ENCODE assay signal across 8 mouse cellular contexts in the genomic region with DNA sequence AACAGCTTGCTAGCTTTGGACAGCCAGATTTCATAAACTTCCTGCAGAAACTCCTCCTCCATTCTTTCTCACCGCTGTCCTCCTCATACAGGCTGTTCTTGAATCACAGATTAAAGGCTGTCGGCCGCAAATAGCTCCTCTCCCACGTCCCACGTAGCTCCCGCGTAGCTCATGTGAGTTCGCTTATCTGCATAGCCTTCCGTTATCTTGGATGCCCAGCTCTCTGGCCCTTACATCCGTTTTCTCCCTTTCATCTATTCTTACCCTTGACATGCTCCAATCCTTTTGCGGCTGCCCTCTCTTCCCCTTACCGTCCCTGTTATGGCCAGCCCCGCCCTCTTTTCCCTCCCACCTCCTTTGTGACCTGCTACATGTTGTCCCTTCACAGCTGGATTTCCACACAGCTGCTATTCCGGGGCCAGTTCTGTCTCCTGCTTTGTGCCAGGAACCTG. TPM values are rescaled to one million over a fixed set of nuclear protein-coding genes. Genes with fewer than 3 reads are reported as not detected.
DNase-seq lines count a peak whose midpoint lies in the region; ATAC-seq lines count a peak whose summit lies in the region.

No protein-coding gene starts in this region.

- no peak overlapping the region; the same call in 1 of the 2 replicates for H3K9ac ChIP-seq in hindbrain, embryonic 16.5 days (ENCODE audit: low read depth, low read length)
- H3K9ac ChIP-seq in lung, embryonic 16.5 days (ENCODE audit: low read length): peak overlapping the region; percentile 24

- no peaks in the 10 kb centered on the region for H3K9me3 ChIP-seq in hindbrain, embryonic 16.5 days (ENCODE audit: control insufficient read depth, low read length)
- H3K9me3 ChIP-seq in lung, embryonic 16.5 days (ENCODE audit: control insufficient read depth, low read length): no peaks in the 10 kb centered on the region

- DNase-seq in ovary, adult 18-20 months (ENCODE audit: low spot score): peak; percentile 53
- DNase-seq in ovary, postnatal 14 days (ENCODE audit: low spot score): no peak
- peak; percentile 65 to 83 for DNase-seq in right cerebral cortex, postnatal 10 days (ENCODE audit: low spot score in 2 of 2)
- no peak for DNase-seq in cerebellum, postnatal 10 days

- no peak overlapping the region for H3K27ac ChIP-seq in hindbrain, embryonic 16.5 days (ENCODE audit: low read depth, low read length)
- H3K27ac ChIP-seq in lung, embryonic 16.5 days (ENCODE audit: low read length): peak overlapping the region; percentile 78

- H3K36me3 ChIP-seq in hindbrain, embryonic 16.5 days (ENCODE audit: control insufficient read depth, insufficient read depth, low read length): no peaks in the 10 kb centered on the region
- no peaks in the 10 kb centered on the region for H3K36me3 ChIP-seq in lung, embryonic 16.5 days (ENCODE audit: control insufficient read depth, insufficient read depth, low read length)

- peak overlapping the region; percentile 32 for H3K4me2 ChIP-seq in hindbrain, embryonic 16.5 days (ENCODE audit: low read length)
- H3K4me2 ChIP-seq in lung, embryonic 16.5 days (ENCODE audit: low read depth, low read length): peak overlapping the region; percentile 49

- H3K4me3 ChIP-seq in hindbrain, embryonic 16.5 days (ENCODE audit: low read length): no peak overlapping the region; the same call in 1 of the 2 replicates
- H3K4me3 ChIP-seq in lung, embryonic 16.5 days (ENCODE audit: low read length): peak overlapping the region; percentile 35

- 10% methylated on average over 14 of the region's 14 CpGs for WGBS in hindbrain, embryonic 16.5 days
- 1% methylated on average over 14 of the region's 14 CpGs for WGBS in lung, embryonic 16.5 days

- H3K4me1 ChIP-seq in hindbrain, embryonic 16.5 days (ENCODE audit: control insufficient read depth, insufficient read depth, low read depth, low read length): no peaks in the 10 kb centered on the region
- H3K4me1 ChIP-seq in lung, embryonic 16.5 days (replicated peaks; ENCODE audit: control insufficient read depth, insufficient read depth, low read length): peaks cover 35% of the 10 kb centered on the region

- no peaks in the 10 kb centered on the region for H3K27me3 ChIP-seq in hindbrain, embryonic 16.5 days (replicated peaks; ENCODE audit: control insufficient read depth, insufficient read depth, low read length)
- H3K27me3 ChIP-seq in lung, embryonic 16.5 days (ENCODE audit: control insufficient read depth, insufficient read depth, low read depth, low read length): no peaks in the 10 kb centered on the region

- peak; percentile 34; the same call in 1 of the 2 replicates for ATAC-seq in erythroid progenitor cell, adult 5-6 weeks (replicated peaks; ENCODE audit: low FRiP score, poor library complexity, severe bottlenecking)
- peak; percentile 30; the same call in 1 of the 2 replicates for ATAC-seq in hindbrain, embryonic 16.5 days
- ATAC-seq in lung, embryonic 16.5 days (ENCODE audit: low read depth): peak; percentile 75
- no peak for ATAC-seq in cerebellum, adult (ENCODE audit: insufficient number of reproducible peaks, low FRiP score, low TSS enrichment)

RNA-seq across cellular contexts. Expression of gene Tbc1d7, which starts 20.5 kb away (rescaled TPM):
- 1.4 TPM in 1 of 2 replicates, not detected in the other for total RNA-seq in erythroid progenitor cell, adult 5-6 weeks (2015; ENCODE audit: low replicate concordance)
- total RNA-seq in erythroid progenitor cell, adult 5-6 weeks (2017; ENCODE audit: low replicate concordance): 1.4 TPM in 1 of 2 replicates, not detected in the other
- 85.3 and 86.0 TPM in 2 replicates for polyA plus RNA-seq in hindbrain, embryonic 16.5 days (2015; fragmentation: Nextera tagmentation; extraction: Ambion mirVana)
- 44.4 and 47.3 TPM in 2 replicates for polyA plus RNA-seq in lung, embryonic 16.5 days (2015; fragmentation: Nextera tagmentation; extraction: Ambion mirVana)

Comparison
In these comparisons a context has a peak if more than half of its experiments do, and no peak if none do; other contexts are left out.
1. DNase-seq: peak in ovary, adult 18-20 months (single experiment) and right cerebral cortex, postnatal 10 days (2 of 2); none in ovary, postnatal 14 days (single experiment) and cerebellum, postnatal 10 days (0 of 2).